Mouse (Mus musculus) c-Kit-positive CD71-positive TER-119-positive erythroid progenitor cells, embryonic 14.5 days (primary cell): ENCODE results near the gene Txndc5.

ENCODE experiments used
- DNase-seq: peaks from one replicate; pipeline ENCODE4 v3.0.0-alpha.2; 2013; ENCODE audit warnings: low spot score

The Txndc5 gene

DNA sequence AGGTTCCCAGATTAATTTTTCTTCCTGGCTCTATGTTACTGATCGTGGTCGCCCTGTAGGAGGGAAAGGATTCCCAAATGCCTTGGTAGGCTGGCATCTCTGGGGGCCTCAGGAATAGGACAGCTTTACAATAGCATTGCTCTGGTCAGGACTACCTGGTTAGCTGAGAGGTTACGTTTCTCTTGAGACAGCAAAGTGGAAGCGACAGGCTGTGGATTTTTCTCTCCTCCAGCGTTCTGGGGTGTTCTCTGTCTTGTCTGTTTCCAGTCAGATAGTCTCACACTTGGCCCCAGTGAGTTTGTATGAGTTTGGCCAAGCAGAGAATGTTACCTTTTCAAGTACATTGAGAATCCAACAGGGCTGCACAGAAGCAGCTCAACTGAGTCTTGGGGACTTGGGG, 77.2 kb downstream of the Txndc5 start:
- DNase-seq, result no peak
